Mouse (Mus musculus) myocyte (in vitro differentiated cells): ENCODE measurements around the gene Arap2. TPM values are rescaled to one million over a fixed set of nuclear protein-coding genes. Genes with fewer than 3 reads are reported as not detected.

Experiments used
- H3K27me3 ChIP-seq: one replicate; pipeline ENCODE4 v1.6.1; 2011; ENCODE audit not compliant: control insufficient read depth, insufficient read depth, insufficient read length
- H3K36me3 ChIP-seq: one replicate; pipeline ENCODE4 v1.6.1; 2011; ENCODE audit not compliant: control insufficient read depth, insufficient read depth
- H3K4me2 ChIP-seq: one replicate; pipeline ENCODE4 v1.6.1; 2011; ENCODE audit warnings: low read depth, control low read depth
- H3K4me3 ChIP-seq: one replicate; pipeline ENCODE4 v1.5.1; 2011; ENCODE audit warnings: mild to moderate bottlenecking, control low read depth, moderate library complexity
- H3K79me2 ChIP-seq: one replicate; pipeline ENCODE4 v1.6.1; 2011; ENCODE audit not compliant: control insufficient read depth, insufficient read depth
- H3ac ChIP-seq: one replicate; pipeline ENCODE4 v1.6.1; 2011; ENCODE audit not compliant: control insufficient read depth, insufficient read length
- E2F4 ChIP-seq: IDR thresholded peaks from one replicate; pipeline ENCODE4 v1.6.1; 2011; ENCODE audit warnings: mild to moderate bottlenecking, control low read depth, moderate library complexity; ENCODE audit not compliant: insufficient read depth
- MAX ChIP-seq: IDR thresholded peaks from one replicate; pipeline ENCODE4 v1.6.1; 2011; ENCODE audit warnings: low read depth, mild to moderate bottlenecking, control low read depth
- MYOD1 ChIP-seq, 3 experiments: IDR thresholded peaks; one replicate each; pipeline ENCODE4 v1.6.1; 2011; ENCODE audit warnings: control low read depth in 2 of 3, low read depth in 2 of 3, mild to moderate bottlenecking in 2 of 3, moderate library complexity in 1 of 3; ENCODE audit not compliant: insufficient read length in 2 of 3, control insufficient read depth in 1 of 3
- MYOG ChIP-seq, 3 experiments: IDR thresholded peaks; one replicate each; pipeline ENCODE4 v1.6.1; 2011; ENCODE audit warnings: control low read depth in 2 of 3, low read depth in 2 of 3, mild to moderate bottlenecking in 2 of 3; ENCODE audit not compliant: insufficient read length in 2 of 3, control insufficient read depth in 1 of 3, insufficient read depth in 1 of 3
- POLR2A ChIP-seq: IDR thresholded peaks from one replicate; pipeline ENCODE4 v1.6.1; 2011; ENCODE audit warnings: low read depth, mild to moderate bottlenecking, control low read depth, moderate library complexity; ENCODE audit not compliant: insufficient read length
- POLR2AphosphoS2 ChIP-seq: IDR thresholded peaks from one replicate; pipeline ENCODE4 v1.6.1; 2011; ENCODE audit warnings: low read depth, control low read depth; ENCODE audit not compliant: insufficient read length
- REST ChIP-seq: IDR thresholded peaks from one replicate; pipeline ENCODE4 v1.6.1; 2011; ENCODE audit warnings: mild to moderate bottlenecking, control low read depth, moderate library complexity; ENCODE audit not compliant: insufficient read depth, insufficient read length
- SRF ChIP-seq: IDR thresholded peaks from one replicate; pipeline ENCODE4 v1.6.1; 2011; ENCODE audit warnings: low read depth; ENCODE audit not compliant: control insufficient read depth, insufficient read length
- TCF12 ChIP-seq: IDR thresholded peaks from one replicate; pipeline ENCODE4 v1.6.1; 2011; ENCODE audit warnings: mild to moderate bottlenecking, control low read depth; ENCODE audit not compliant: poor library complexity, insufficient read depth, severe bottlenecking
- TCF3 ChIP-seq: IDR thresholded peaks from one replicate; pipeline ENCODE4 v1.6.1; 2011; ENCODE audit warnings: low read depth, control low read depth; ENCODE audit not compliant: insufficient read length
- USF1 ChIP-seq: IDR thresholded peaks from one replicate; pipeline ENCODE4 v1.6.1; 2011; ENCODE audit warnings: low read depth, mild to moderate bottlenecking, control low read depth, moderate library complexity
- polyA plus RNA-seq: library from polyadenylated mRNA; unstranded; fragments of >200 nt; fragmentation: generic; extraction: Trizol; gene quantifications from one replicate; pipeline ENCODE4 v1.2.1, GENCODE M21; 2012; ENCODE audit warnings: missing spikeins

The Arap2 gene
- polyA plus RNA-seq, 1 experiment, result 1.2 TPM

GRCm38 (mm10) chr5:62618286-62618685, 147.7 kb downstream of the Arap2 start:
- TF ChIP-seq USF1 (no peak), E2F4 (no peak), POLR2A (no peak), POLR2AphosphoS2 (no peak), MYOG (IDR thresholded peaks at IDR 0.05; ENCODE audit: control insufficient read depth in 1 of 3, insufficient read depth in 1 of 3, insufficient read length in 2 of 3, low read depth in 2 of 3) (no peak), TCF3 (no peak)
- no peaks in the 10 kb centered on the region for H3K27me3 ChIP-seq
- no peaks in the 10 kb centered on the region for H3K79me2 ChIP-seq
- no peaks in the 10 kb centered on the region for H3K36me3 ChIP-seq
- no peak overlapping the region for H3K4me3 ChIP-seq
- no peak overlapping the region for H3ac ChIP-seq
- H3K4me2 ChIP-seq, result no peak overlapping the region

GRCm38 (mm10) chr5:62611990-62612389, 154.0 kb downstream of the Arap2 start:
- no peaks in the 10 kb centered on the region for H3K27me3 ChIP-seq
- H3K79me2 ChIP-seq, result no peaks in the 10 kb centered on the region
- TF ChIP-seq TCF3 (no peak), TCF12 (no peak)
- H3K36me3 ChIP-seq, result no peaks in the 10 kb centered on the region
- no peak overlapping the region for H3ac ChIP-seq
- no peak overlapping the region for H3K4me3 ChIP-seq
- no peak overlapping the region for H3K4me2 ChIP-seq

- no peak overlapping the region for H3K4me3 ChIP-seq
- no peak overlapping the region for H3K4me2 ChIP-seq
- no peak for TF ChIP-seq USF1
- no peak for TF ChIP-seq E2F4
- no peak for TF ChIP-seq POLR2AphosphoS2
- H3K79me2 ChIP-seq, result no peaks in the 10 kb centered on the region
- no peaks in the 10 kb centered on the region for H3K36me3 ChIP-seq
- no peaks in the 10 kb centered on the region for H3K27me3 ChIP-seq
- H3ac ChIP-seq, result no peak overlapping the region
Observed at GRCm38 (mm10) chr5:62587348-62587747, 178.6 kb downstream of the Arap2 start.

GRCm38 (mm10) chr5:62582643-62583042, 183.3 kb downstream of the Arap2 start:
- H3ac ChIP-seq, result no peak overlapping the region
- no peaks in the 10 kb centered on the region for H3K79me2 ChIP-seq
- no peak overlapping the region for H3K4me2 ChIP-seq
- no peaks in the 10 kb centered on the region for H3K27me3 ChIP-seq
- TF ChIP-seq USF1 (no peak), SRF (no peak), MAX (no peak)
- no peaks in the 10 kb centered on the region for H3K36me3 ChIP-seq
- no peak overlapping the region for H3K4me3 ChIP-seq

DNA sequence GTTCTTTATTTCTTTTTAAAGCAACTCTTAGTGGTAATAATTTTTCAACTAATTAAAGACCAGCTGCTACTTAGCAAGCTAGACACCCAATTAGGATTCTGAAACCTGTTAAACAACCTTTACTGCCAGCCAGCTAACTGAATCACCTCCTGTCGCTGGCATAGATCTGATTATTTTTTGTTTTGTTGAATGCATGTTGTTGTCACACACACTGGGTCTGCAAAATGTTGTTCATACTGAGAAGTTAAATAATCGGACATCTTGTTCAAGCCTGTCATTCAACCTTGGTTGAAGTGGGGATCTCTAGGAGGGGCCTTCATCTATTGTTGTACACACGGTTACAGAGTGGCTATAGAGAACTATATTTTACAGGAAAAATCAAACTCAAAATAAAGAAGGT, 184.3 kb downstream of the Arap2 start:
- Histone ChIP-seq H3K36me3 (no peaks in the 10 kb centered on the region), H3ac (no peak overlapping the region), H3K27me3 (no peaks in the 10 kb centered on the region), H3K79me2 (no peaks in the 10 kb centered on the region), H3K4me3 (no peak overlapping the region), H3K4me2 (no peak overlapping the region)
- TF ChIP-seq MYOG (IDR thresholded peaks at IDR 0.05; ENCODE audit: control insufficient read depth in 1 of 3, insufficient read depth in 1 of 3, insufficient read length in 2 of 3, low read depth in 2 of 3), result no peak
- TF ChIP-seq SRF, result no peak
- TF ChIP-seq POLR2A, result no peak
- TF ChIP-seq TCF12, result no peak
- TF ChIP-seq MAX, result no peak
- no peak for TF ChIP-seq TCF3
- no peak for TF ChIP-seq MYOD1 (IDR thresholded peaks at IDR 0.05; ENCODE audit: control insufficient read depth in 1 of 3, insufficient read length in 2 of 3, low read depth in 2 of 3)
- no peak for TF ChIP-seq REST
- TF ChIP-seq E2F4, result no peak

DNA sequence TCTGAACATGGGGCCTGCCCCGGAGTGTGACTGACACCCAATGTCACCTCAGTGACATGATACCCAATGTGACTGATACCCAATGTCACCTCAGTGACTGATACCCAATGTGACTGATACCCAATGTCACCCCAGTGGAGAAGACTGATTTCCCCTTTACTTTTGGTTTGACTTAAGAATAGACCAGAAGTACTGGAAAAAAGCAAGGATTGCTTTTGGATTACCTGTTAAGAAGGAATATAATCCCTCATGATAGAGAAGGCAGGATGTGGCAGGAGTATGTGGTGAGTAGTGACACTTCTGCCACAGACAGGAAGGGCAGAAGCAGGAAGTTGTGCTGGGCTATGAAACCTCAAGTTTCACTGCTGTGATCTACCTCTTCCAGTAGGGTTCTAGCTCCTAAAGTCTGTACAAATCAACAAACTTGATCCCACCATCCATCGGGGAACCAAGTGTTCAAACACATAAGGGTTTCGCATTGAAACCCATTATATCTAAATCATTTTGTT, 191.6 kb downstream of the Arap2 start:
- no peak overlapping the region for H3K4me2 ChIP-seq
- TF ChIP-seq MYOG (IDR thresholded peaks at IDR 0.05; ENCODE audit: control insufficient read depth in 1 of 3, insufficient read depth in 1 of 3, insufficient read length in 2 of 3, low read depth in 2 of 3), result no peak
- H3K36me3 ChIP-seq, result no peaks in the 10 kb centered on the region
- no peak overlapping the region for H3ac ChIP-seq
- no peaks in the 10 kb centered on the region for H3K79me2 ChIP-seq
- H3K4me3 ChIP-seq, result no peak overlapping the region
- H3K27me3 ChIP-seq, result no peaks in the 10 kb centered on the region

Other genes starting within 250 kb of the Arap2 start
- 0.29 TPM for gene Dthd1, start 47.7 kb upstream of the Arap2 start, polyA plus RNA-seq